Mouse (Mus musculus) activated CD4-positive, CD25-positive, alpha-beta regulatory T cell, adult 4 months (primary cell): ENCODE measurements around the gene Chrnb2. TPM values are rescaled to one million over a fixed set of nuclear protein-coding genes. Genes with fewer than 3 reads are reported as not detected.

Experiments
- ATAC-seq: one replicate; pipeline ENCODE4 v1.8.0; 2017
- polyA plus RNA-seq, 2 experiments: library from polyadenylated mRNA; unstranded; fragments of 100-300 nt; shearing (Covaris generic); gene quantifications; one replicate each; pipeline ENCODE4 v1.2.1; 2017

Chrnb2 gene
- polyA plus RNA-seq, 2 experiments from 2014 or later: 1.3 to 1.4 TPM

DNA sequence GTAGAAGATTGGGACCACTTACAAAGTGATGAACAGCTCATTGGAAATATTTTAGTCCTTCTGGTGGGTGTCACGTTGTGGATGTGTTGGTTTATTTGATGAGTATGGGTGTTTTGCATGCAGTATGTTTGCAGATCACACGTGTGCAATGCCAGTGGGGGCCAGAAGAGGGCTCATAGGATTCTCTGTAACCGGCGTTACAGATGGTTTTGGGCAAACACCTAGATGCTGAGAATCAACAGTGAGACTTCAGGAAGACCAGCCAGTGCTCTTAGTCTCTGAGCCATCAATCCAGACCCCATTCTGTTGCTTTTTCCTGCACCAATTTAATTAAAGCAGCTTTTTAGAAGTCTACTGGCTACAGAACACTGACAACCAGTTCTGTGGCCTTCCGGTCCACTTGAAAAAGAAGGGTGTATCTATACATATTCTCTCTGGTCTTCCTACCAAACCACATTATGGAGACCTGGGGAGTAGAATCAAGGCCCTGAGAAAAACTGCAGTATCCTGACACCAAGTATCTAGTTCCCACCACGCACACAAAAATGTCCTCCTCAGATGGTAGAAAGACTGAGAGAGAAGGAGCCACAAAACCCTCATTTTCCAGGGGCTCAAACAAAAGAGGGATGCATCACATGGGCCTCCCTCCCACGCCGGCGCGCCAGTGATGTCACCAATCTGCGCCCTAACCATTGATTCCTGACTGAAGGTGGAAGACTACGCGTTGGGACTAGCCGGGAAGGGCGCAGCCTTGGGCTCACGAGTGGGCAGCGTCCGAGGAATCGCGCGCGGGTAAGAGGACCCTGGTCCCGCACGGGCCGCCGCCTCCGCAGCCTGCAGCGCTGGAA lies 49.8 kb downstream of the Chrnb2 start, which contains the start of gene Adar:
Gene Adar (plus strand): TSS at position 664 of the 848 bp plus-strand sequence.
- peak; percentile 80 for ATAC-seq

GRCm38 (mm10) chr3:89704064-89704463 lies 60.4 kb downstream of the Chrnb2 start:
- ATAC-seq: no peak

DNA sequence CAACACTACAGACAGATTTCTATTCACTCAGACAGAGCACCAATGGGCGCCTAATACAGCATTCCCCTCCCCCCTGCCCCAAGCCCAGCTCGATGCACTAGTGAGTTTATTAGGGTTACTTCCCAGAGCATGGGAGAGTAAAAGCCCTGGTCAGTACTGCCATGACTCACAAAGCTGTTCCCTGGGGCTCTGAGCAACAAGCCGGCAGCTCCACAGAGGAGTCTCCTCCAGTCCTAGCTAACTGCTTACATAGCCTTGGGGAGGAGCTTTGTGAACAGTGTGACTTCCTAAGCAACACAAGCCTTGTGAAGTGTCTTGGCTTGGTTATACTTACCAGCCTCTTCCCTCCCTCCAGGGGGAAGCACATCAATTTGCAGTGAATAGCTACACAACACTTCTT lies 60.8 kb downstream of the Chrnb2 start:
- ATAC-seq: no peak

- ATAC-seq: no peak
Observed at GRCm38 (mm10) chr3:89700461-89700860, 64.0 kb downstream of the Chrnb2 start.

- ATAC-seq: no peak
Observed at GRCm38 (mm10) chr3:89698958-89699357, 65.5 kb downstream of the Chrnb2 start.

Other genes starting within 250 kb of the Chrnb2 start
- gene Kcnn3, start 244.5 kb downstream of the Chrnb2 start, polyA plus RNA-seq: not detected
- 10 to 100 TPM; 51.0 to 56.7 TPM for gene Adar, start 49.6 kb downstream of the Chrnb2 start, polyA plus RNA-seq
- gene Ube2q1, start 9.0 kb upstream of the Chrnb2 start, polyA plus RNA-seq: 10 to 100 TPM; 12.8 to 20.7 TPM
- gene She, start 66.7 kb upstream of the Chrnb2 start, polyA plus RNA-seq: 10 to 100 TPM in 1 of 2 experiments, 1 to 10 TPM in 1; 8.7 to 10.2 TPM
- 10 to 100 TPM; 20.6 to 29.5 TPM for gene Il6ra, start 148.6 kb upstream of the Chrnb2 start, polyA plus RNA-seq
- gene Atp8b2, start 198.9 kb upstream of the Chrnb2 start, polyA plus RNA-seq: 10 to 100 TPM; 19.7 to 24.1 TPM
- 10 to 100 TPM; 51.0 to 72.3 TPM for gene Hax1, start 234.1 kb upstream of the Chrnb2 start, polyA plus RNA-seq